Mouse (Mus musculus) duodenum, adult 2 months (tissue): ENCODE measurements around the gene Fgr. TPM values are rescaled to one million over a fixed set of nuclear protein-coding genes. Genes with fewer than 3 reads are reported as not detected.

Experiments
- polyA plus RNA-seq: library from polyadenylated mRNA; depleted of rRNA; stranded (reverse); fragments of >200 nt; gene quantifications from 2 replicates; pipeline ENCODE4 v1.2.3, GENCODE M21; 2012; ENCODE audit warnings: low replicate concordance; rRNA removed

Gene Fgr
- polyA plus RNA-seq = 2.6 and 2.7 TPM in 2 replicates

DNA sequence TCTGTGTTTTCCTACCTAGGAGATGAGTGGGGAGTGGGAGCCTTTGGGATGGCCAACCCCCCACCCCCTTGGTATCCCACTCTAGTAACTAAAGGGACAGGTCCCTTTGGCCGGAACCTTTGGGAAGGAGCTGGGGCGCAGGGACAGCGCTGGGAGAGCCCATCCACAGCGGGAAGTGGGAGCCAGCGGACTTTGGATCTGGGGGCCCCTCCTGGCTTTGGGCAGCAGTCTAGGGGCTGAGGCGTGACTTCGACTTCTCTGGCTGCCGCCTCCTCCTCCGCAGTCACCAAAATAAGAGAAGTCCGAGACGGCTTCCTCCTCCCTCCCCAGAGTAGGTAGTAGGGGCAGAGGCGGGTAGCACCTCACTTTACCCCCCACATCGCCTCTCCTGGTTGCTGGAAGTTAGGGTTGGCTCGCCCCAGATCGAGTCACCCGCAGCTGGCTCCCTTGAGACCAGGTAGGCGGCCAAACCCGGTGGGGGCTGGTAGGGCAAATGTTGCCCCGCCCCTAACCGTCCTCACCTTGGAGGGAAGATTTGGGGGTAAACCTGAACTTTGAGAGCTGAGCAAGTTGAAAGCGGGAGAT, at the start of gene Fgr:
Gene Fgr (plus strand): TSS at position 282 of the 585 bp plus-strand sequence.

DNA sequence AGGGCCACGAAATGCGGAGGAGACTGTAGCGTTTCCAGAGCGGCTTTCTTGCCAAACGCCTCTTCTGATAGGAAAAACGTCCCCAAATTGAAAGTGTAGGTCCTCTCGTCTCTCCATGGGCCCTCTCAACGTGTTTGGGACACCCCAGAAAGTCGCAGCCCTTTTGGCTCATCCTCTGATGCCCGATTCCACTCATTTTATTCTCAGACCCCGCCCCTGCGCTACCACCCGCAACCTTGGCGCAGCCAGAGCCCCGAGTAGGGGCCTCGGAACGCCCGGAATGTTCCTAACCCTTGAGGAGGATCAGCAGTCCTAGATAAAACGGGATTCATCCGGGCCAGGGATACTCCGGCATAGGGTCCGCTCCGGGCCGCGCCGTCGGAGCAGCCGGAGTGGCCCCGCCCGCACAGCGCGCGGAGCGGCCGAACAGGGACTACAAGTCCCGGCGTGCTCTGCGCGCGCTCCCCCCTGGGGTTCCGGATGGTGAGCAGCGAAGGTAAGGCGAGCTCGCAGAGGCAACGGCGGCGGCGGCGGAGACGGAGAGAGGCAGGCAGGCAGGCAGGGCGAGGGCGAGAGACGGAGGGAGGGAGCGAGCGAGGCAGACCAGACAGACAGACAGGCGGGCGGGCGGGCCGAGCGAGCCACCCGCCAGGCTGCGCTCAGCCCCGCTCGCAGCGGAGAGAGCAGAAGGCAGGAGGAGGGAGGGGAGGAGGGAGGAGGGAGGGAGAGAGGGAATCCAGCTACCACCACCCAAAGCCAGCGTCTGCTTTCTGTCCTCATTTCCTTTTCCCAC, 37.3 kb downstream of the Fgr start, which contains the start of gene Ahdc1:
Gene Ahdc1 (plus strand): TSS at position 233 of the 793 bp plus-strand sequence.

Other genes with a start within 250 kb of the Fgr start
- gene Xkr8, start 241.5 kb upstream of the Fgr start, polyA plus RNA-seq = 1.4 and 2.8 TPM in 2 replicates
- 73.6 and 133 TPM in 2 replicates for gene Smpdl3b, start 216.8 kb upstream of the Fgr start, polyA plus RNA-seq
- 7.3 and 9.7 TPM in 2 replicates for gene Rpa2, start 205.8 kb upstream of the Fgr start, polyA plus RNA-seq
- gene Themis2, start 177.7 kb upstream of the Fgr start, polyA plus RNA-seq = 2.8 and 4.1 TPM in 2 replicates
- gene Ppp1r8, start 130.9 kb upstream of the Fgr start, polyA plus RNA-seq = 13.6 and 14.7 TPM in 2 replicates
- 12.5 and 15.2 TPM in 2 replicates for gene Stx12, start 89.6 kb upstream of the Fgr start, polyA plus RNA-seq
- 7.8 and 9.3 TPM in 2 replicates for gene Fam76a, start 51.5 kb upstream of the Fgr start, polyA plus RNA-seq
- 17.6 and 17.9 TPM in 2 replicates for gene Ahdc1, start 37.2 kb downstream of the Fgr start, polyA plus RNA-seq
- 38.1 and 50.0 TPM in 2 replicates for gene Wasf2, start 156.4 kb downstream of the Fgr start, polyA plus RNA-seq
- gene Cd164l2, start 238.0 kb downstream of the Fgr start, polyA plus RNA-seq = 0.62 and 2.0 TPM in 2 replicates
- gene Gpr3, start 238.4 kb downstream of the Fgr start, polyA plus RNA-seq = 0.06 and 0.16 TPM in 2 replicates